Mouse (Mus musculus): ENCODE measurements around the gene Tmem169. TPM values are rescaled to one million over a fixed set of nuclear protein-coding genes. Genes with fewer than 3 reads are reported as not detected.
A peak's percentile ranks its signal among the peaks of the same experiment; 100 is the strongest.

The Tmem169 gene
- polyA plus RNA-seq, 1 experiment from 2014 or later: 3.4 TPM

DNA sequence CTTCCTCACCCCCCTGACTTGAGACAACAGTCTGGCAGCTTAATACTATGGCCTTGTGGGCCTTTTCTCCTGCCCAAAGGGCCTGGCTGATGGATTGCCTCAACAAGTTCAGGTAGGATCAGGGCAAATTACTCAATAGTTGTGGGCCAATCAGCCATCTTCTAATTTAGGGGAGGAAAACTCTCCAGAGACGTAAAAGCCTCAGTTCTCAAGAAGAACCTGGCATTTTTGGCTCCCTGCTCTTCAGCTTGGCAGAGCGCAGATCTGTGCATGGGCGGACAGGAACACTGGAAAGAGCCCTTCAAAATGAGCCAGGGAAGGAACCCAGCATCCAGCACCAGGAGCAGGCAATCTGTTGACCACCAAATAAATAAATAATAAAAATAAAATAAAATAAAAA, 6.1 kb upstream of the Tmem169 start:
- no peak for ATAC-seq (replicated peaks; ENCODE audit: extremely low read depth, insufficient read depth, low FRiP score)
- Histone ChIP-seq H3K9ac (ENCODE audit: low read length) (no peak overlapping the region), H3K27me3 (ENCODE audit: control insufficient read depth, insufficient read depth, low read length) (no peaks in the 10 kb centered on the region), H3K27ac (ENCODE audit: low read length) (no peak overlapping the region), H3K4me3 (ENCODE audit: low read length) (no peak overlapping the region), H3K4me1 (ENCODE audit: control insufficient read depth, insufficient read depth, low read length) (no peaks in the 10 kb centered on the region), H3K36me3 (ENCODE audit: control insufficient read depth, insufficient read depth) (peaks cover 9% of the 10 kb centered on the region), H3K4me2 (ENCODE audit: low read depth, low read length) (no peak overlapping the region), H3K9me3 (replicated peaks; ENCODE audit: control insufficient read depth, low read length) (no peaks in the 10 kb centered on the region)
- 89% methylated on average over 3 of the region's 3 CpGs for WGBS

DNA sequence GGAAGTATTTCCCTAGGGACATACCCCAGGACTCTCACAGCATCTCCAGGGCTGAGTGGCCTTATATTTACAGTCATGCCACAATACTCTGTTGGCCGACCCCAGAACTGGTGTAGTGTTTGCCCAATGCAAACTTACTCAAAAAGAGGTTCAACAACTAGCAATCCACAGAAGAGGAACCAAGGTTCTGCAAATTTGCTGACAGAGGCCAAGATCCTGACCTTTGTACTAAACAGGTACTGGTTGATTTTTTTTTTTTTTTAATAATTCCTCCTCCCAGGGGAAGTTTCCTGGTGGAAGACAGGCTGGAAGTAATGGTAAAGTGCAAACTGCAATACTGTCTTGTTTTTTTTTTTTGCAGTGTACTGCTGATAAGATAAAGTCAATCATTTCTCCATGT, 1.6 kb upstream of the Tmem169 start:
- no peak overlapping the region for H3K4me2 ChIP-seq (ENCODE audit: low read depth, low read length)
- no peak for ATAC-seq (replicated peaks; ENCODE audit: extremely low read depth, insufficient read depth, low FRiP score)
- H3K27ac ChIP-seq (ENCODE audit: low read length): no peak overlapping the region
- WGBS: 66% methylated on average over 1 of the region's 1 CpGs
- no peaks in the 10 kb centered on the region for H3K27me3 ChIP-seq (ENCODE audit: control insufficient read depth, insufficient read depth, low read length)
- H3K4me3 ChIP-seq (ENCODE audit: low read length): no peak overlapping the region
- no peaks in the 10 kb centered on the region for H3K9me3 ChIP-seq (replicated peaks; ENCODE audit: control insufficient read depth, low read length)
- no peak overlapping the region for H3K9ac ChIP-seq (ENCODE audit: low read length)
- no peaks in the 10 kb centered on the region for H3K36me3 ChIP-seq (ENCODE audit: control insufficient read depth, insufficient read depth)
- no peaks in the 10 kb centered on the region for H3K4me1 ChIP-seq (ENCODE audit: control insufficient read depth, insufficient read depth, low read length)

DNA sequence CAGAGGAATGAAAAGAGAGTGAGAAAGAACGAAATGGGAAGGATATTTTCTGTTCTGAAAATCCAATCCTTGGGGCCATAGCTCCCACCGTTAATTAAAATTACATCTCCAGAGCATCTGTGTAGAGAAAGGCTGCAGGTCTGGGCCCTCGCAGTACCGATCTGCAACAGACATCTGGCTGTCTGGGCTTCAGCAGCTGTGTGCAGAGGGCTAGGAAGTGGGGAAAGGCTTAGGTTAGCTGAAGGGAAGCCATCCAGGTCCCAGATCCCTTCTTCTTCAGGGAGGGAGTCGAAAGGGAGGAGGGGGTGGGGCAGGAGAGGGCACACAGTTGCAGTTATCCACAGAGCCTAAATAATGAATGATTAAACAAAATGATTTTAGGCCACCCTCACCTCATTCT, 370 bp downstream of the Tmem169 start:
- ATAC-seq (replicated peaks; ENCODE audit: extremely low read depth, insufficient read depth, low FRiP score): no peak
- Histone ChIP-seq H3K4me2 (ENCODE audit: low read depth, low read length) (peak overlapping the region; percentile 99), H3K27ac (ENCODE audit: low read length) (no peak overlapping the region), H3K4me3 (ENCODE audit: low read length) (peak overlapping the region; percentile 85), H3K27me3 (ENCODE audit: control insufficient read depth, insufficient read depth, low read length) (no peaks in the 10 kb centered on the region), H3K9me3 (replicated peaks; ENCODE audit: control insufficient read depth, low read length) (no peaks in the 10 kb centered on the region), H3K4me1 (ENCODE audit: control insufficient read depth, insufficient read depth, low read length) (no peaks in the 10 kb centered on the region), H3K9ac (ENCODE audit: low read length) (no peak overlapping the region), H3K36me3 (ENCODE audit: control insufficient read depth, insufficient read depth) (no peaks in the 10 kb centered on the region)
- 15% methylated on average over 5 of the region's 5 CpGs for WGBS

DNA sequence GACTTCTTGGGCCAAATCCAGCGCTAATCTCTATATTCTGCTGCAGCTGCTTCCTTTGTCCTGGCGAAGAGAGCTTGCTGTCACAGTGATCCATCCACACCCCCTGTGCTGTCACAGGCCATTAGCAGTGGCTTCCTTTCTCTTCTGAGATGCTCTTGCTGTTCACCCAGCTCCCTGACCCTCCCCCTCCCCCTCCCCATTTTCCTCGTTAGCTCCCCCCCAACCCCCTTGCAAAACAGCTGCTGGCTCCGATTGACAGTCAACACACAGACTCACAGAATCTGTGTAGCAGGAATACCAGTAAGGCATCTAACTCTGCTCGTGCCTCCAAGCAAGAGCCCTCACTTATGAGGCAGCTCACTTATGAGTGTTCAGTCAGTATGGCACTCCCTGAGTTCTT, 2.7 kb downstream of the Tmem169 start:
- no peaks in the 10 kb centered on the region for H3K36me3 ChIP-seq (ENCODE audit: control insufficient read depth, insufficient read depth)
- 23% methylated on average over 5 of the region's 5 CpGs for WGBS
- no peak for ATAC-seq (replicated peaks; ENCODE audit: extremely low read depth, insufficient read depth, low FRiP score)
- no peaks in the 10 kb centered on the region for H3K27me3 ChIP-seq (ENCODE audit: control insufficient read depth, insufficient read depth, low read length)
- H3K4me3 ChIP-seq (ENCODE audit: low read length): no peak overlapping the region
- H3K4me1 ChIP-seq (ENCODE audit: control insufficient read depth, insufficient read depth, low read length): no peaks in the 10 kb centered on the region
- no peak overlapping the region for H3K4me2 ChIP-seq (ENCODE audit: low read depth, low read length)
- H3K9ac ChIP-seq (ENCODE audit: low read length): no peak overlapping the region
- no peaks in the 10 kb centered on the region for H3K9me3 ChIP-seq (replicated peaks; ENCODE audit: control insufficient read depth, low read length)
- H3K27ac ChIP-seq (ENCODE audit: low read length): no peak overlapping the region

DNA sequence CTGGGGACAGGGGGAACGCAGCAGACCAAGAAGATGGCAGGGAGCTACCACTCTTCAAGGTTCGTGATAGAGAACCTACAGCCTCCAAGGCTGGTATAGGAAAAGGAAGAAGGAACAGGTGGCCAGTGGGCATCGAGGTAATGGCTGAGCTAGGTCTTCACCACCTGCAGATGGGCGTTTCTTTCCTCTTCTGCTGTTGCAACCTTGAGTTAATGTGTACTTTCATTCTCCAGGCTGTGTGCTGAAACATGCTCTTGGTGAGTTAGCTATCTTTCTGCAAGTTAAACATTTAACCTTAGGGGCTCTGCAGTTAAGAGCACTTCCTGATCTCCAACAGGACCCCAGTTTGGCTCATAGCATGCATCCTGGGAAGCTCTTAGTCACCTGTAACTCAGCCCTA, 3.7 kb downstream of the Tmem169 start:
- WGBS: 87% methylated on average over 4 of the region's 4 CpGs

DNA sequence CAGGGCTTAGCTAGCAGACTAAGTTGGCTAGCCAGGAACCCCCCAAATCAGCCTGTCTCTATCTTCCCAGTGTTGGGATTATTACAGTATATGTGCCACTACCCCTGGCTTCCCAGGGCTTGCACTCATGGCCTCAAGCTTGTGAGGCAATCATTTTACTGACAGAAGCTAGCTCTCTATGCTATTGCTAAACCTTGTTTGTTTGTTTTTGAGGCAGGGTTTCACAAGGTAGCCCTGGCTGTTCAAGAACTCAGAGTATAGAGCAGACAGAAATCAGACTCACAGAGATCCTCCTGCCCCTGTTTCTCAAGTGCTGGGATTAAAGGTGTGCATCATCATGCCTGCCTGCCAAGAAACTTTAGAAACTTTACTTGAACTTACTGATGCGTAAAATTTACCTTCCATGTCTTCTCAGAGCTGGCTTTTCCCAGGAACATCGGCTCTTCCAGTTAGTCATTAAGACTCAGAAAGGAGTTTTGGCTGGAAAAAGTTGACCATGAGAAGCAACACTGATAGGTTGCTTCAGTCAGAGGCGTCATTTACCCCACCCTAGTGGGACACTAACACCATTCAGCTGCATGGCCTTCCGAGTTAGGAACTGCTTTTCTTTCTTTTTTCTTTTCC, 4.5 kb downstream of the Tmem169 start:
- Histone ChIP-seq H3K27me3 (ENCODE audit: control insufficient read depth, insufficient read depth, low read length) (no peaks in the 10 kb centered on the region), H3K9ac (ENCODE audit: low read length) (no peak overlapping the region), H3K4me2 (ENCODE audit: low read depth, low read length) (no peak overlapping the region), H3K36me3 (ENCODE audit: control insufficient read depth, insufficient read depth) (no peaks in the 10 kb centered on the region), H3K4me3 (ENCODE audit: low read length) (no peak overlapping the region), H3K4me1 (ENCODE audit: control insufficient read depth, insufficient read depth, low read length) (no peaks in the 10 kb centered on the region), H3K9me3 (replicated peaks; ENCODE audit: control insufficient read depth, low read length) (no peaks in the 10 kb centered on the region), H3K27ac (ENCODE audit: low read length) (no peak overlapping the region)
- 73% methylated on average over 4 of the region's 4 CpGs for WGBS
- no peak for ATAC-seq (replicated peaks; ENCODE audit: extremely low read depth, insufficient read depth, low FRiP score)

More for the DNA sequence above, 3.7 kb downstream of the Tmem169 start:
- Histone ChIP-seq H3K4me2 (ENCODE audit: low read depth, low read length) (no peak overlapping the region), H3K9ac (ENCODE audit: low read length) (no peak overlapping the region), H3K27me3 (ENCODE audit: control insufficient read depth, insufficient read depth, low read length) (no peaks in the 10 kb centered on the region), H3K36me3 (ENCODE audit: control insufficient read depth, insufficient read depth) (no peaks in the 10 kb centered on the region), H3K4me3 (ENCODE audit: low read length) (no peak overlapping the region), H3K4me1 (ENCODE audit: control insufficient read depth, insufficient read depth, low read length) (no peaks in the 10 kb centered on the region), H3K27ac (ENCODE audit: low read length) (no peak overlapping the region), H3K9me3 (replicated peaks; ENCODE audit: control insufficient read depth, low read length) (no peaks in the 10 kb centered on the region)
- ATAC-seq (replicated peaks; ENCODE audit: extremely low read depth, insufficient read depth, low FRiP score): no peak

DNA sequence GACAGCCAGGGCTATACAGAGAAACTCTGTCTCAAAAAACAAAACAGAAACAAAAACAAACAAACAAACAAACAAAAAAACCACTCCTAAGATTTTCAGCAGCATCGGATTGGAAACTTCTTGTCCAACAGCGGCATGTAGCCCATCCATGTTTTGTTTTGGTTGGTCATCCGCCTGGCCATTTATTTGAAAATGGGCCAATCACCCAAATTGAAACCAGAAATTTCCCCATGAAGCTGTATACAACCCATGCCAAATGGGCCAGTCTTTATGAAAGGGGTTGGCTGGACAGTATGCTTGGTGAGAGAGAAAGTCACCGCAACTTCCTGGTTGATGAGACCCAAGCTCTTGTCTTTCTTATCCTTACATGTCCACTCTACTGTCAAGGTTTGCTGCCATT, 6.7 kb downstream of the Tmem169 start:
- 89% methylated on average over 4 of the region's 4 CpGs for WGBS
- no peak overlapping the region for H3K9ac ChIP-seq (ENCODE audit: low read length)
- ATAC-seq (replicated peaks; ENCODE audit: extremely low read depth, insufficient read depth, low FRiP score): no peak

DNA sequence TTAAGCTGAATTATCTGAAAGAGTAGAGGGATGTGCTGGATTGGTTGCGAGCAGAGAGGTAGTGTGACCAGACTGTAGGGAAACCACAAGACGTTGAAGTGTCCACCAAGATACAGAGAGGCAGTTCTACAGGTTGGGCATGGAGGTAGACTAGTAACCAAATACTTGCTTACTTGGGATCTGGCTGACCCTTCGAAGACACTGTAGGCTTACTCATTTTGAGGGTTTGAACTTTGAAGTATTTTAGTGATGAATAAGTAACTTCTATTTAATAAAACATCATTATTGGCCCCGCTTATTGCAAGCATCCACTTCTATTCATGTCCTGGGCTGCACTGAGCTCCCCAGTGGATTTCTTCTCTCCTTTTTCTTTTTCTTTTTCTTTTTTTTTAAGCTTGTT, 7.3 kb downstream of the Tmem169 start:
- Histone ChIP-seq H3K4me1 (ENCODE audit: control insufficient read depth, insufficient read depth, low read length) (no peaks in the 10 kb centered on the region), H3K9ac (ENCODE audit: low read length) (no peak overlapping the region), H3K36me3 (ENCODE audit: control insufficient read depth, insufficient read depth) (no peaks in the 10 kb centered on the region), H3K27me3 (ENCODE audit: control insufficient read depth, insufficient read depth, low read length) (no peaks in the 10 kb centered on the region), H3K4me2 (ENCODE audit: low read depth, low read length) (no peak overlapping the region), H3K4me3 (ENCODE audit: low read length) (no peak overlapping the region), H3K9me3 (replicated peaks; ENCODE audit: control insufficient read depth, low read length) (no peaks in the 10 kb centered on the region), H3K27ac (ENCODE audit: low read length) (no peak overlapping the region)
- WGBS: 89% methylated on average over 4 of the region's 4 CpGs
- no peak for ATAC-seq (replicated peaks; ENCODE audit: extremely low read depth, insufficient read depth, low FRiP score)

More for the DNA sequence above, 6.7 kb downstream of the Tmem169 start:
- Histone ChIP-seq H3K9me3 (replicated peaks; ENCODE audit: control insufficient read depth, low read length) (no peaks in the 10 kb centered on the region), H3K4me3 (ENCODE audit: low read length) (no peak overlapping the region), H3K36me3 (ENCODE audit: control insufficient read depth, insufficient read depth) (no peaks in the 10 kb centered on the region), H3K27me3 (ENCODE audit: control insufficient read depth, insufficient read depth, low read length) (no peaks in the 10 kb centered on the region), H3K27ac (ENCODE audit: low read length) (no peak overlapping the region), H3K4me1 (ENCODE audit: control insufficient read depth, insufficient read depth, low read length) (no peaks in the 10 kb centered on the region), H3K4me2 (ENCODE audit: low read depth, low read length) (no peak overlapping the region)

DNA sequence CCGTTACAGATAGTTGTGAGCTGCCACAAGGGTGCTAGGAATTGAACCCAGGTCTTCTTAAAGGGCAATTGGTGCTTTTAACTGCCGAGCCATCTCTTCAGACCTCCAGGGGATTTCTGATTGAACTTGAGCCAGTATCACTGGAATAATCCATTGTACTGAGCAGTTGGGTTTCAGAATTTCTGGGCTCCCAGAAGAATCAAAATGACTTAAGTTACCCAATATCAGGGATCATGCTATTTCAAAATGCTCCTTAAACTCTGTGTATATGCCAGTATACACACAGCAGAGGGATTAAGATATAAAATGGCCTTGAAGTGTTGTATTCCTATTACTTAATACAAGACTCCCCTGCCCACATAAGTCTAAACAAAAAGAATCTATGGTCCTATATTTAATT, 7.8 kb downstream of the Tmem169 start:
- Histone ChIP-seq H3K4me3 (ENCODE audit: low read length) (no peak overlapping the region), H3K4me2 (ENCODE audit: low read depth, low read length) (no peak overlapping the region), H3K9me3 (replicated peaks; ENCODE audit: control insufficient read depth, low read length) (no peaks in the 10 kb centered on the region), H3K4me1 (ENCODE audit: control insufficient read depth, insufficient read depth, low read length) (no peaks in the 10 kb centered on the region), H3K9ac (ENCODE audit: low read length) (no peak overlapping the region), H3K27me3 (ENCODE audit: control insufficient read depth, insufficient read depth, low read length) (no peaks in the 10 kb centered on the region), H3K27ac (ENCODE audit: low read length) (no peak overlapping the region), H3K36me3 (ENCODE audit: control insufficient read depth, insufficient read depth) (no peaks in the 10 kb centered on the region)
- 74% methylated on average over 2 of the region's 2 CpGs for WGBS
- ATAC-seq (replicated peaks; ENCODE audit: extremely low read depth, insufficient read depth, low FRiP score): no peak
